Mouse (Mus musculus): Measurements from ENCODE around the gene Tbk1.

The Tbk1 gene

GRCm38 (mm10) chr10:121542156-121542555 lies 44.4 kb downstream of the Tbk1 start:
- no peak for DNase-seq (ENCODE audit: low spot score in 2 of 2)

GRCm38 (mm10) chr10:121534995-121535394 lies 51.6 kb downstream of the Tbk1 start:
- no peak for DNase-seq (ENCODE audit: low spot score in 2 of 2)

DNA sequence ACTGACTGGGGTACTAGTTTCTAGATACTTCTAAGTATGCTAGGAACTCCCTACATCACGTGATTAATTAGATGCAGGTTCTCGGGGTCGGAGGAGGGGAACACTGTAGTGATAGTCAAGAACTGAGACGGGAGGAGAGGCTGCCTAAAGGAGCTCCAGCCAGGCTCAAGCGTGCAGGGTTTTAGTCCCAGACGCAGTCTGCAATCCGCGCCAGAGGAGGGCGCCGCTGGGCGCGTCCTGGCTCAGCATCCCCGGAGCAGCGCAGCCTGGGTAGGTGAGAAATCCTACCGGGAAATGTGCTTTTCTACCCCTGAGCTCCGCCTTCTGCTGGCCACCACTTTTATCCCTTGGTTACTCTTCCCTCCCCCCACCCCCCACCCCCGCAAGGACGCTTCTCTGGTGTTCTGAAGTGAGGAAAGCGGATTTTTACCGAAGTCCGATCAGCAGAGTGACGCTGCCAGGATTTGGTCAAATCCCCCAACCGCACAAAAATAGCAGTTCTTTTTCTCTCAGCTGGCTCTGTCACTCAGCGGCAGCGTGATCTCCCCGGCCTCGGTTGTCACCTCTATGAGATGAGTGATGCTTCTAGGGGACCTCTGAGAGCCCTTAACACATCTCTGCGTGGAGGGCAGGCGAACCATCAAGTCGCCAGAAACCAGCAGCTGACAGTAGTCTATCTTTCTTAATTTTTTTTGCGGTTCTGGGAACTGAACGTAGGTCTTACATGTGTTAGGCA lies 53.3 kb downstream of the Tbk1 start:
- peak in 1 of 2 experiments; percentile 49 for DNase-seq (ENCODE audit: low spot score in 2 of 2)

GRCm38 (mm10) chr10:121531541-121531940 lies 55.0 kb downstream of the Tbk1 start:
- no peak for DNase-seq (ENCODE audit: low spot score in 2 of 2)

DNA sequence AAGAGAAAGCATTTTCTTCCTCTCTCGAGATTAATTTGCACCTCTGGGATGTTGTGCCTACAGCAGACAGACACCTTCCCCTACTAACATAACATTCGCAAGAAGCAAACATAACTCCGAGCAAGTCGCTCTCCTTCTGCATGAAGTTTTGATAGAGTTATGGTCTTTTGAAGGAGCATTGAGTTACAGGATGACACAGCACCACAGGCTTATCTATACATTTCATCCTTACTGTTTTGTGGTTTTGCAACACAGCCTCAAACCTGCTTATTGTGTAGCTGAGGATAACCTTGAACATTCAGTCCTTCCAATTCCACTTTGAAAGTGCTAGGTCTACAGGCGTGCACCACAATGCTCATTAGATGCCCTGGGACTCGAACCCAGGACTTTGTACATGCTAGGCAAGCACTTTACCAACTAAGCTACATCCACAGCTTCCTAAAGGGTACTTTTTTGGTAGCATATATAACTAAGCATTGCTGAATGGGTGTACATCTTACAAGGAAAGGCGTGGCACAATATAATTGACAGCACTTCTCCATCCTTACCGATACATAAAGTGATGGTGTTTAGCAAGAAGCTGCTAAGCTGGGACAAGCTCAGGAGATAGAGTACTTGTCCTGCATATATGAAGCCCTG lies 56.1 kb downstream of the Tbk1 start:
- DNase-seq (ENCODE audit: low spot score in 2 of 2) = no peak

- no peak for DNase-seq (ENCODE audit: low spot score in 2 of 2)
Observed at GRCm38 (mm10) chr10:121529261-121529660, 57.3 kb downstream of the Tbk1 start.

DNA sequence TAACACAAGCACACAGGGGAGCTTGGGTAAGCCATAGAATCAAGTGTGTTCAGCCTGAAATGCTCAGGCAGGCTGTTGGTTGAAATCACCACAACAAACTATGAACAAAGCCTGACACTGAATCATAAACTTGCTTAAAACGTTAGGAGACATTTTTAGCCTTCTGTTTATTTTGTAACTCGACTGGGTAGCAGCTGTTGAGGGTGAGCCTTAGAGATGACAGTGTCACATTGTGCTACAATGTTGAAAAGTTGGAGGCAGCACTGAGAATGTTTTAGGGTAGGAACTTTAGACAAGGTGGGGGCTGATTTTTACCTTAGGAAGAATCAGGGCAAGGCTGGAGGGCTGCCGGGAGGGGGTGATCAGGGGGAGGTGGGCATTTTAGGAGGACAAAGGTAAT lies 58.1 kb downstream of the Tbk1 start:
- DNase-seq (ENCODE audit: low spot score in 2 of 2) = no peak

GRCm38 (mm10) chr10:121527114-121527513 lies 59.5 kb downstream of the Tbk1 start:
- DNase-seq (ENCODE audit: low spot score in 2 of 2) = no peak

- DNase-seq (ENCODE audit: low spot score in 2 of 2) = no peak
Observed at GRCm38 (mm10) chr10:121520923-121521585, 65.5 kb downstream of the Tbk1 start.

DNA sequence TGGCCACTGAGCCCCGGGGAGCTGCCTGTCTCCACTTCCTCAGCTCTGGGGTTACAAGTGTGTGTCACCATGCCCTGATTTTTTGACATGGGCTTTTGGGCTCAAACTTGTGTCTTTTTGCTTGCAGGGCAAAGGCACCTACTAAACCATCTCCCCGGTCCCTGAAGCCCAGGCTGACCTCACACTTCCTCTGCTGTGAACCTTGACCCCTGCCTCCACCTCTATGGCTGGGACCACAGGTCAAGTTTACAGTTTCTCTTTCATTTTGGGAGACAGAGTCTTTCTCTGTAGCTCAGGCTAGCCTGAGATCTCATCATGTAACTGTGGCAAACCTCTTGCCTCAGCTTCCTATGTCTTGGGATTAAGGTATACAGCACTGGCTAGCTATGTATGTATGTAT lies 66.9 kb downstream of the Tbk1 start:
- no peak for DNase-seq (ENCODE audit: low spot score in 2 of 2)

DNA sequence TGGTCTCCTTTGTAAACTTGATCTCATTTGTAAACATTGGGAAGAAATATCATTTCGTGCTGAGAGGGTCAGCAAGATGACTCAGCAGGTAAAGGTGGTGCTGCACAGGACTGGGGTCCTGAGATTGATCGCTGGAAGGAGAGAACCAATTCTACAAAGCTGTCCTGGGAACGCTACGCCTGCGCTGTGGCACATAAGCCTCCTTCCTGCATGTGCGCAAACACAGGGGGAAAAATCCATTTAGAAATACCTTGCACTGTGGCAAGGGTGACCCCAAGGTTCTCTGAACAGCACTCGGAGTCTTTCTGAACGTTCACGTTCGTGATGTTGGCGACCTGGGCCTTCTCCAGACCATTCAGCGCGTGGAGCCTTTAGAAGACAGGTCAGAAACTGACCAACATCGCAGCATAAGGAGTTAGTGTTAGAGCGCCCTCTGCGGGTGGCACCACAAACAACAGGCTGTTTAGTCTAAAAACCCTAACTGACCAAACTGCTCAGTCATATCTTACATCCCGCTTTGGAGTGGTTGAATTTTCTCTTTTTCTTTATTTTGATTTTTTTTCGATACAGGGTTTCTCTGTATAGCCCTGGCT lies 70.5 kb downstream of the Tbk1 start:
- peak; percentile 57 to 83 for DNase-seq (ENCODE audit: low spot score in 2 of 2)

GRCm38 (mm10) chr10:121509751-121510643 lies 76.6 kb downstream of the Tbk1 start:
- no peak for DNase-seq (ENCODE audit: low spot score in 2 of 2)

DNA sequence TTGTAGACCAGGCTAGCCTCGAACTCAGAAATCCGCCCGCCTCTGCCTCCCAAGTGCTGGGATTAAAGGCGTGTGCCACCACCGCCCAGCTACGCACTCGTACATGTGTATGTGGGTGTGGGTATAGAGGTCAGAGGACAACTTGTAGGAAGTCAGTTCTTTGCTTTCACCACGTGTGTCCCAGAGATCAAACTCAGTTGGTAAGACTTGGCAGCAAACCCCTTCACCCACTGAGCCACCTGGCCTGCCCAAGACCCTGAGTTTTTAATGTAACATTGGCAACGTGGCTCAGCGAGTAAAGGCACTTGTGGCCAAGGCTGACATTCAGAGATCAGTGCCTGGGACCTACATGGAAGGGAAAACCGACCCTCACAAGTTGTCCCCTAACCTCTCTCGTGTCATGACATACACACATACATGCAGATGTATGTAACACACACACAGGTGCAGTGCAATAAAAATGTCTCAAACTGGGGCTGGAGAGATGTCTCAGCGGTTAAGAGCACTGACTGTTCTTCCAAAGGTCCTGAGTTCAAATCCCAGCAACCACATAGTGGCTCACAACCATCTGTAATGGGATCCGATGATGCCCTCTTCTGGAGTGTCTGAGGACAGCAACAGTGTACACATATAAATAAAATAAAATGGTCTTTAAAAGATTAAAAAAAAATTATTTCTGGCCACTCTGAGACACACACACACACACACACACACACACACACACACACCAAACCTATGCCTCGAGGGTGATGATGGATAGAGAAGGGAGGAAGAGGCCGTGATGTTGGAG lies 78.6 kb downstream of the Tbk1 start:
- DNase-seq (ENCODE audit: low spot score in 2 of 2) = no peak

- no peak for DNase-seq (ENCODE audit: low spot score in 2 of 2)
Observed at GRCm38 (mm10) chr10:121506731-121507583, 79.6 kb downstream of the Tbk1 start.

DNA sequence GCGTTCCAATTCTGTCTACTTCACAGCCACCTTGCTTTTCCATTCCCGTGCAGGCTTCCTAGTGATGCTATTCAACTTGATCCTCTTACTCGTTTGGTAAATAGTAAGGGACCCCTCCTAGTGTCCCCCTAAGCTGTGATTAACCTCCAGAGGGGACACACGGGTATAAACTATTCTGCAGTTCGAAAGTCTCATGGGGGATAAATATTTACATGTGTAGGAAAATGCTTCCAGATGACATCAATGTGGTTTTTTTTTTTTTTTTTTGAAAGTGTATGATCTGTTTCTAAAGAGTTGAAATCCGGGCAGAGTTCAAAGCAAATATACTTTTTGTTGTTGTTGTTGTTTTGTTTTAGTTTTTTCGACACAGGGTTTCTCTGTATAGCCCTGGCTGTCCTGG lies 80.7 kb downstream of the Tbk1 start:
- no peak for DNase-seq (ENCODE audit: low spot score in 2 of 2)

- peak; percentile 55 to 77 for DNase-seq (ENCODE audit: low spot score in 2 of 2)
Observed at GRCm38 (mm10) chr10:121504973-121505911, 81.3 kb downstream of the Tbk1 start.

- DNase-seq (ENCODE audit: low spot score in 2 of 2) = no peak
Observed at GRCm38 (mm10) chr10:121501160-121501559, 85.4 kb downstream of the Tbk1 start.

DNA sequence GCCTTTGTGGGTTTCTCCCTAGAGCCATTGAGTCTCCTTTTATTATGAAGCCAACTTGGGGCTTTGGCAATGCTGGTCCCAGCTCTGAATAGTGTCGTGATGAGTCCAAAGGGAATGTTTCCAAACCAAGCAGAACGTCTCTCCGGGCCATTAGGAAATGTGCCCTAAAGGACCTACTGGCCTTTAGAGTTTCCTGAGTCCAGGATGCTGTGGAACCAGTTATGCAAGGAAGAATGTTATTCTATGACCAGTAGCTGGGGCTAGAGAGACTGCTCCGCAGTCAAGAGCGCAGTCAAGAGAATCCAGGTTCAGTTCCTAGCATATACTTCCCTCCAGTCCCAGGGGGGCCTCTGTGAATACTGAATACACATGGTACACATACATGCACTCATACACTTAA lies 86.6 kb downstream of the Tbk1 start:
- DNase-seq (ENCODE audit: low spot score in 2 of 2) = no peak

GRCm38 (mm10) chr10:121499063-121499462 lies 87.5 kb downstream of the Tbk1 start:
- DNase-seq (ENCODE audit: low spot score in 2 of 2) = no peak

Measured in frontal cortex, postnatal 14 days (tissue).